Mouse (Mus musculus) spleen, postnatal 10 days (tissue): ENCODE results near the gene Gpr37l1.

Experiments
- DNase-seq, 2 experiments: peaks; one replicate each; pipeline ENCODE4 v3.0.0; 2021 to 2022; ENCODE audit warnings: low spot score in 2 of 2

Gene Gpr37l1

GRCm38 (mm10) chr1:135181880-135182623, 14.6 kb upstream of the Gpr37l1 start:
- no peak for DNase-seq

GRCm38 (mm10) chr1:135181275-135181674, 13.8 kb upstream of the Gpr37l1 start:
- DNase-seq, result no peak

- DNase-seq, result no peak
Measured at GRCm38 (mm10) chr1:135180830-135181229, 13.3 kb upstream of the Gpr37l1 start.

- DNase-seq, result no peak
Measured at GRCm38 (mm10) chr1:135178863-135179262, 11.4 kb upstream of the Gpr37l1 start.

- no peak for DNase-seq
Measured at GRCm38 (mm10) chr1:135177724-135178123, 10.2 kb upstream of the Gpr37l1 start.

- no peak for DNase-seq
Measured at GRCm38 (mm10) chr1:135175176-135175575, 7.7 kb upstream of the Gpr37l1 start.

- DNase-seq, result no peak
Measured at GRCm38 (mm10) chr1:135173311-135173710, 5.8 kb upstream of the Gpr37l1 start.

- DNase-seq, result no peak
Measured at GRCm38 (mm10) chr1:135171984-135172383, 4.5 kb upstream of the Gpr37l1 start.

GRCm38 (mm10) chr1:135171202-135171601, 3.7 kb upstream of the Gpr37l1 start:
- DNase-seq, result no peak

GRCm38 (mm10) chr1:135170299-135170698, 2.8 kb upstream of the Gpr37l1 start:
- no peak for DNase-seq

GRCm38 (mm10) chr1:135169556-135170224, 2.2 kb upstream of the Gpr37l1 start:
- DNase-seq, result no peak

- no peak for DNase-seq
Measured at GRCm38 (mm10) chr1:135168453-135169200, 1.1 kb upstream of the Gpr37l1 start.

- DNase-seq, result no peak
Measured at GRCm38 (mm10) chr1:135162720-135163119, 4.8 kb downstream of the Gpr37l1 start.

GRCm38 (mm10) chr1:135160411-135161050, 7.0 kb downstream of the Gpr37l1 start:
- no peak for DNase-seq

- no peak for DNase-seq
Measured at GRCm38 (mm10) chr1:135159556-135160123, 7.8 kb downstream of the Gpr37l1 start.

GRCm38 (mm10) chr1:135159074-135159473, 8.4 kb downstream of the Gpr37l1 start:
- DNase-seq, result no peak

- DNase-seq, result no peak
Measured at GRCm38 (mm10) chr1:135158633-135159032, 8.8 kb downstream of the Gpr37l1 start.

- no peak for DNase-seq
Measured at GRCm38 (mm10) chr1:135156300-135156699, 11.2 kb downstream of the Gpr37l1 start.

GRCm38 (mm10) chr1:135154411-135154959, 13.0 kb downstream of the Gpr37l1 start:
- peak; percentile 78 for DNase-seq

GRCm38 (mm10) chr1:135154011-135154410, 13.5 kb downstream of the Gpr37l1 start:
- no peak for DNase-seq

- peak in 1 of 2 experiments; percentile 14 for DNase-seq
Measured at GRCm38 (mm10) chr1:135148996-135149395, 18.5 kb downstream of the Gpr37l1 start.
